Mouse (Mus musculus) neural tube, embryonic 12.5 days (tissue): ENCODE results near the gene Samd8. TPM values are rescaled to one million over a fixed set of nuclear protein-coding genes. Genes with fewer than 3 reads are reported as not detected.

Experiments
- ATAC-seq: fragments of 200-750 bp; cut with Nextera tagmentation; 2 replicates; pipeline ENCODE4 v1.8.0; 2017; ENCODE audit warnings: low read depth, mild to moderate bottlenecking, moderate TSS enrichment, moderate library complexity; ENCODE audit not compliant: low FRiP score
- H3K27ac ChIP-seq: fragments of 300-500 bp; sonication (generic); 2 replicates; pipeline ENCODE4 v1.5.1; 2016
- H3K27me3 ChIP-seq: fragments of 300-500 bp; sonication (generic); replicated peaks from 2 replicates; pipeline ENCODE4 v1.6.1; 2016; ENCODE audit warnings: mild to moderate bottlenecking
- H3K36me3 ChIP-seq: fragments of 300-500 bp; sonication (generic); 2 replicates; pipeline ENCODE4 v1.6.1; 2016; ENCODE audit warnings: mild to moderate bottlenecking
- H3K4me1 ChIP-seq: fragments of 300-500 bp; sonication (generic); 2 replicates; pipeline ENCODE4 v1.6.1; 2016
- H3K4me2 ChIP-seq: fragments of 300-500 bp; sonication (generic); replicated peaks from 2 replicates; pipeline ENCODE4 v1.6.1; 2016; ENCODE audit warnings: mild to moderate bottlenecking
- H3K4me3 ChIP-seq: fragments of 300-500 bp; sonication (generic); 2 replicates; pipeline ENCODE4 v1.5.1; 2016
- H3K9ac ChIP-seq: fragments of 300-500 bp; sonication (generic); 2 replicates; pipeline ENCODE4 v1.6.1; 2016; ENCODE audit warnings: mild to moderate bottlenecking
- H3K9me3 ChIP-seq: fragments of 300-500 bp; sonication (generic); 2 replicates; pipeline ENCODE4 v1.6.1; 2016; ENCODE audit warnings: mild to moderate bottlenecking
- WGBS: fragments of 180-500 bp; shearing (Covaris S2); methylation state at CpG from one replicate; pipeline ENCODE4 v1.1.7; 2016; 5-methylcytosine and 5-hydroxymethylcytosine counted together
- polyA plus RNA-seq: library from polyadenylated mRNA; unstranded; fragments of >200 nt; fragmentation: Nextera tagmentation; extraction: Ambion mirVana; gene quantifications from 2 replicates; pipeline ENCODE4 v1.2.1, GENCODE M21; 2016

Gene Samd8
- polyA plus RNA-seq, 1 experiment from 2014 or later: 14.6 TPM

DNA sequence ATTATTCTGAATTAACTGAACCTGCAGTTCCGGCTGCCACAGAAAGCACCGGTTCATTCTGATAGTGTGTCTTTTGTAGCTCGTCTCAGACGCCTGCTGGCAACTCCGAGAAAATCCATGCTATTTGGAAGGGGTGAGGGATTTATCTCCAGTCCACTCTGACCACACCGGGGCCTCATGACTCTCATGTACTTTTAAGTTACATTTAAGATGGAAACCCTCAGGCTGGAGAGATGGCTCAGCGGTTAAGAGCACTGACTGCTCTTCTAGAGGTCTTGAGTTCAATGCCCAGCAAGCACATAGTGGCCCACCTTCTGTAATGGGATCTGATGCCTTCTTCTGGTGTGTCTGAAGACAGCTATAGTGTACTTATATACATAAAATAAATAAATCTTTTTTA, 72.0 kb downstream of the Samd8 start:
- Histone ChIP-seq H3K9ac (no peak overlapping the region), H3K36me3 (no peaks in the 10 kb centered on the region), H3K4me1 (peaks cover 5% of the 10 kb centered on the region; the same call in 1 of the 2 replicates), H3K4me2 (no peak overlapping the region), H3K27me3 (no peaks in the 10 kb centered on the region), H3K27ac (no peak overlapping the region), H3K4me3 (no peak overlapping the region), H3K9me3 (no peaks in the 10 kb centered on the region)
- no peak for ATAC-seq
- 81% methylated on average over 7 of the region's 7 CpGs for WGBS

DNA sequence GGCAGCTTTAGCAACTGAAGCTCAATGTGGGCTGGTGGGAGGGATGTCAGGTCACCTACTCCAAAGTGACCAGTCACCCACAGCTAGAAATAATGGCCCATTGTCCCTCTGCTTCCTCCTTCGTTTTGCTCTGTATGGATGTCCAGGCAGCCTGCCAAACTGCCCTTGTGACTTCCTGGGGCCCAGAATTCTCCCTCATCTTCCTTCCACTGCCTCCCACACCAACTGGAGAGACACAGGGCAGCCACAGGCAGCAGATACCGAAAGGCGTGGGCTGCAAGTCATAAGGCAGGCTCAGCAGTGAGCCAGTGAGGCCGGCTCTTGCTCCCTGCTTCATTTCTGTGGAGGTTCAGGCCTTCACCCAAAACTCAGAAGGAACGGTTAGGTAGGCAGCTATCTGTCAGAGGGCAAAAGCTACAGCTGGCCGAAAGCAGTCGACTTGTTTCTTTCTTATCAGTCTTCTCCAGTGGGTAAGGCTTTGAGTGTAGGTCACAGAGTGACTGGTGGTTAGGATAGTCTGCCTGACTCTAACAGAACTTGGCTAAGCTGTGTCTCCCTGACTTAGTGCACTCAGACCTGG, 72.6 kb downstream of the Samd8 start:
- 76% methylated on average over 7 of the region's 7 CpGs for WGBS
- Histone ChIP-seq H3K27ac (no peak overlapping the region), H3K9ac (0 out of 2 replicates have a peak overlapping the region, but pooled peaks have one; percentile 13), H3K9me3 (no peaks in the 10 kb centered on the region), H3K27me3 (no peaks in the 10 kb centered on the region), H3K36me3 (no peaks in the 10 kb centered on the region), H3K4me1 (peaks cover 5% of the 10 kb centered on the region; the same call in 1 of the 2 replicates), H3K4me3 (no peak overlapping the region), H3K4me2 (no peak overlapping the region)
- ATAC-seq: no peak

DNA sequence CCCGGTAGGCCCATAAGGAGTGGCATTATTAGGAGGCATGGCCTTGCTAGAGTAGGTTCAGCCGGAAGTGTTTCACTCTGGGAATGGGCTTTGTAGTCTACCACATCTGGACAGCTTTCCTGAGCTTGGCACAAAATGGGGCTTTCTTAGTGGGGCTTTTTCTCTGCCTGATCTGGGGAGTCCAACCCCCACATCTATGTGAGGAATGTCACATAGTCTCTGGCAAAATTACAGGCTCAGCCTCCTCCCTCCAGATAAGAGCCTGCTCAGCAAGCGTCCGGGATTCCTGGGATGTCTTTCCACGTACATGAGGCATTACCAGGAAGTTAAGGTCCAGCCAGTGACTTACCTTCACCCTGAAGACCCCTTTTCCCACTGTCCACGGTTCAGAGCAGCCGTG, 73.6 kb downstream of the Samd8 start:
- Histone ChIP-seq H3K9ac (no peak overlapping the region), H3K27me3 (no peaks in the 10 kb centered on the region), H3K4me1 (peaks cover 5% of the 10 kb centered on the region; the same call in 1 of the 2 replicates), H3K27ac (no peak overlapping the region), H3K9me3 (no peaks in the 10 kb centered on the region), H3K4me3 (no peak overlapping the region), H3K36me3 (no peaks in the 10 kb centered on the region), H3K4me2 (no peak overlapping the region)
- WGBS: 85% methylated on average over 7 of the region's 7 CpGs
- ATAC-seq: no peak

DNA sequence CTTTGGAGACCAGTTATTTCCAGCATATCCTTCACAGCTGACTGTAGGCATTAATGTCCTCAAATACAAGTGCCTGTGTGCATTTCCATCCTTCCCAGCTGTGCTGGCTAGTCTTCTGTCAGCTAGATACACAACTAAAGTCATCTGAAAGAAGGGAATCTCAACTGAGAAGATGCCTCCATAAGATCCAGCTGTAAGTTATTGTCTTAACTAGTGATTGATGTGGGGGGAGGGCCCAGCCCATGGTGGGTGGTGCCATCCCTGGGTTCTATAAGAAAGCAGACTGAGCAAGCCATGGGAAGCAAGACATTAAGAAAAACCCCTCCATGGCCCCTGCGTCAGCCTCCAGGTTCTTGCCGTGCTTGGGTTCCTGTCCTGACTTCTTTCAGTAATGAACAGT, 74.6 kb downstream of the Samd8 start, which contains the start of gene Vdac2:
TSS of gene Vdac2 (plus strand) at position 301 of the 400 bp plus-strand sequence.
- H3K4me2 ChIP-seq: no peak within 1 kb of the TSS
- H3K36me3 ChIP-seq: no peaks in the 10 kb centered on the region
- no peak within 1 kb of the TSS for H3K4me3 ChIP-seq
- 97% methylated on average over 2 of the region's 2 CpGs for WGBS
- no peaks in the 10 kb centered on the region for H3K9me3 ChIP-seq
- peaks cover 5% of the 10 kb centered on the region; the same call in 1 of the 2 replicates for H3K4me1 ChIP-seq
- H3K27me3 ChIP-seq: no peaks in the 10 kb centered on the region
- no peak within 1 kb of the TSS for H3K27ac ChIP-seq
- H3K9ac ChIP-seq: no peak within 1 kb of the TSS
- ATAC-seq: no peak

DNA sequence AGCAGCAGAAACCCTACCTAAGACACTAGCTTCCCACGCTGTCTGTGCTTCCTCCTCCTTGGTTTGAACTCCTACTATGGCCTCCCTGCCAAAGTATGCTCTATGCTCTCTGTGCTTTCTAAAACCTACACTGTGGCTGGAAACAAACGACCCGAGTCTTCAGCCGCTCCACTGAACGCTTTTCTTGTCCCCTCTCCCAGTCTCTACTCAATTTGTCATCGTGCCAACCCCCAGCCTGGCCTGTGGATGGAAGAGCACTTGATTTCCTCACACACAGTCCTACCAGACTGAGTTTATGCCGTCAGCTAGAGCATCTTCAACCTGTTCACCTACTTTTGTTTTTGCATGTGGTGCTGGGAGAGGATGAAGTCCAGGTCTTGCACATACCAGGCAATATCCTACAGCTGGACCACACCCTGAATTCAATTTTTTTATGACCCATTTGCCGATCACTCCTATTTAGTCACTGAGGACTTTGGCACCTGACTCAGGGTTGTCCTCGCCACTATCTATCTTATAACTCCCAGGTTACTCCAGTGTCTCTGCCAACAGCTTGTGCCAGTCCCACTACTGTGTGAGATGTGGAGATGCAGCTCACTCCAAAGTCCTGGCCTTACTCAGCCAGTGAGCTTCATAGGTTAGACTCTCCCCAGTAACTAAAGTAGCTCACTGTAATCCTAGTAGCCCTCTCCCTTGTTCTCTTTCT, 75.6 kb downstream of the Samd8 start:
- 80% methylated on average over 9 of the region's 9 CpGs for WGBS
- H3K9me3 ChIP-seq: no peaks in the 10 kb centered on the region

DNA sequence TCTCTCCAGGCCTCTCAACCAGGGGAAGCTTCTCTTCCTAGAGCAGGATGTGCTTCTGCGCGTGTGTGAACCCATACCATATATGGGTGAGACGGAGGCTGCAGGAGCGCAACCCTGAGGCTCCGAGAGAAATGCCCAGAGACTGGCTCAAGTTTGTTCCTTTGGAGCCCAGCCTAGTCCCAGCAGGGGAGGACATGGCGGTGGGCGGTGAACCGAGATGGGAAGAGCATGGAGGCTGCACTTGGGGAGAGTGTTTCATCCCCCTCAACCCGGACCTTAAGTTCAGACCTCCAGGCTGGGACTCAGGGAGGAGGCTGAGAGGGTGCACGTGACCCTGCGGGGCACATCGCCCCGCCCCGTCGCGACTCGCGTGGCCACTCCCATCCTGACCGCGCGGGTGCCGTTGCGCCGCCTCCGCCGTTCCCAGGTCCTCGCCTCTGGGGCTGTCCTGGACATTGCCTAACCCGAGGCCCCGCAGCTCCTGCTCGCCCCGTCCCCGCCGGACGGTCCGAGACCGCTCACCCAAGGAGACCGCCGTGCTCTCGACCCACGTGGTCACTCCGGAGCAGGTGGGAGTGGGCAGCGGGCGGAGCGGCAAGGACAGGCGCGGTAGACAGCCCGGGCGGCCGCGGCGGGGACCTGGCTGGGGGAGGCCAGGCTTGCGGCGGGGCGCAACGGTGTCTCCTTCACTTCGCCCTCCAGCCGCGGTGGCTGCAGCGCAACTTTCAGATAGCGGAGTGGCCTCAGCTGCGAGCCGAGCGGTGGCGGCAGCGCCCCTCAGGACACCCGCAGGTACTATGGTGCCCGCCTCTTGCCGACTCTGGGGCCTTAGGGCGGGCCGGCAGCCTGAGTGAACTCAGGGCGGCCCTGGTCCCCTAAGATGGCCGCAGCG, 80.8 kb downstream of the Samd8 start:
- peaks cover 10% of the 10 kb centered on the region for H3K36me3 ChIP-seq
- peak; percentile 97 for ATAC-seq
- peak overlapping the region; percentile 83 for H3K27ac ChIP-seq
- no peaks in the 10 kb centered on the region for H3K9me3 ChIP-seq
- H3K4me2 ChIP-seq: peak overlapping the region; percentile 93
- WGBS: under 1% methylated on average over 73 of the region's 73 CpGs
- peak overlapping the region; percentile 92 for H3K9ac ChIP-seq
- peak overlapping the region; percentile 96 for H3K4me3 ChIP-seq
- peaks cover 15% of the 10 kb centered on the region for H3K4me1 ChIP-seq
- no peaks in the 10 kb centered on the region for H3K27me3 ChIP-seq

More for the DNA sequence above, 75.6 kb downstream of the Samd8 start:
- no peak for ATAC-seq
- H3K27me3 ChIP-seq: no peaks in the 10 kb centered on the region
- H3K27ac ChIP-seq: no peak overlapping the region
- H3K4me3 ChIP-seq: no peak overlapping the region
- no peaks in the 10 kb centered on the region for H3K36me3 ChIP-seq
- no peak overlapping the region for H3K4me2 ChIP-seq
- H3K9ac ChIP-seq: no peak overlapping the region
- peaks cover 5% of the 10 kb centered on the region; the same call in 1 of the 2 replicates for H3K4me1 ChIP-seq

DNA sequence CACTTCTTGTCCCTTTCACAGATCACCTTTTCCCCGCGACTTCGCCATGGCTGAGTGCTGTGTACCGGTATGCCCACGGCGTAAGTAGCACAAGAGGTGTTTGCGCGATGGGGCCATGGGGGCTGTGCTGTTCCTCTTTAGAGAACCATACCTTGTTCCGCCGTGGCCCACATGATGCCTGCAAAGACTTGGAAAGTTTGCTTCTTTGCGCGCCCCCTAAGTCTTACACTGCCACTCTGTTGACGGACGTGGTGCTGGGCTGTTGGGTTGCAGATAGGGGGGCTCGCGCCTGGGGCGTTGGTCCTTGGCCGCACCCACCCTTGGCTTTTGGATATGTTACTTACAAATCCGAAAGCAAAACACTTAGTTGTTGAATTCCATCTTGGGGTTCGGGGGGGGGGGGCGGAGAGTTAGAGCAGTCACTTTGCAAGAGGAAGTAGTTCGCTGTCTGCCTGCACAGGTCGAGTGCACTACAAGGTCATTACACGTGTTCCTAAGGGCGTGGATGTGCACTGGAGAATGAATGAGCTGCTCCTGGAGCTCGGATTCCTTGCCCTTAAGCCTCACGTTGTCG, 81.6 kb downstream of the Samd8 start:
- Histone ChIP-seq H3K4me3 (peak overlapping the region; percentile 96), H3K4me2 (peak overlapping the region; percentile 93), H3K4me1 (peaks cover 15% of the 10 kb centered on the region), H3K36me3 (peaks cover 14% of the 10 kb centered on the region), H3K27ac (peak overlapping the region; percentile 83; the same call in 1 of the 2 replicates), H3K27me3 (no peaks in the 10 kb centered on the region), H3K9ac (peak overlapping the region; percentile 92), H3K9me3 (no peaks in the 10 kb centered on the region)
- 1% methylated on average over 28 of the region's 28 CpGs for WGBS
- ATAC-seq: no peak; the same call in none of the 2 replicates

DNA sequence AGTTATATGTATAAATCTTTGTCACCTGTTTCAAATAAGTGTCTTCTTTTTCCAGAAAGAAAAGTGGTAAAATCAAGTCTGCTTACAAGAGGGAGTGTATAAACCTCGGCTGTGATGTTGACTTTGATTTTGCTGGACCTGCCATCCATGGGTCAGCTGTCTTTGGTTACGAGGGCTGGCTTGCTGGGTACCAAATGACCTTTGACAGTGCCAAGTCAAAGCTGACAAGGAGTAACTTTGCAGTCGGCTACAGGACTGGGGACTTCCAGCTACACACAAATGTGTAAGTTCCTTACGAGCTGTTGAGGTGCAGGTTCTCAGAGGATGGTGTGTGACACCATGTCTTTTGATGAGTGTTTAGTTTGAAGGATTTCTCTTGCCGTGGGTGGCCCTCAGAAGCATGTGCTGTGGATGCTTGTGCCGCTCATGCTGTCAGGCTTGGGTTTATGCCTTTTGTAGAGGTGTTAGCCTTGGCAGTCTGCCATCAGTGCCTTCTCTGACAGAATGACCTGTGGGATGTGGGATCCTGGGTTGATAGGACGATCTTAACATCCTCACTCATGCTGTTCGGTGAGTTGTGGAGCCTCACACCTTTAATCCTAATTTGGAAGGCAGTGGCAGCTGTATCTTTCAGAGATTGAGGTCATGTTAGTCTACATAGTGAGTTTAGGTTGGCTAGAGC, 88.1 kb downstream of the Samd8 start:
- H3K9ac ChIP-seq: no peak overlapping the region
- H3K4me1 ChIP-seq: 0 out of 2 replicates have a peak, but pooled peaks cover 2% of the 10 kb centered on the region
- ATAC-seq: no peak
- WGBS: 90% methylated on average over 8 of the region's 8 CpGs
- no peak overlapping the region for H3K4me2 ChIP-seq
- no peaks in the 10 kb centered on the region for H3K27me3 ChIP-seq
- no peaks in the 10 kb centered on the region for H3K9me3 ChIP-seq
- no peak overlapping the region for H3K4me3 ChIP-seq
- no peak overlapping the region for H3K27ac ChIP-seq
- H3K36me3 ChIP-seq: peaks cover 76% of the 10 kb centered on the region

DNA sequence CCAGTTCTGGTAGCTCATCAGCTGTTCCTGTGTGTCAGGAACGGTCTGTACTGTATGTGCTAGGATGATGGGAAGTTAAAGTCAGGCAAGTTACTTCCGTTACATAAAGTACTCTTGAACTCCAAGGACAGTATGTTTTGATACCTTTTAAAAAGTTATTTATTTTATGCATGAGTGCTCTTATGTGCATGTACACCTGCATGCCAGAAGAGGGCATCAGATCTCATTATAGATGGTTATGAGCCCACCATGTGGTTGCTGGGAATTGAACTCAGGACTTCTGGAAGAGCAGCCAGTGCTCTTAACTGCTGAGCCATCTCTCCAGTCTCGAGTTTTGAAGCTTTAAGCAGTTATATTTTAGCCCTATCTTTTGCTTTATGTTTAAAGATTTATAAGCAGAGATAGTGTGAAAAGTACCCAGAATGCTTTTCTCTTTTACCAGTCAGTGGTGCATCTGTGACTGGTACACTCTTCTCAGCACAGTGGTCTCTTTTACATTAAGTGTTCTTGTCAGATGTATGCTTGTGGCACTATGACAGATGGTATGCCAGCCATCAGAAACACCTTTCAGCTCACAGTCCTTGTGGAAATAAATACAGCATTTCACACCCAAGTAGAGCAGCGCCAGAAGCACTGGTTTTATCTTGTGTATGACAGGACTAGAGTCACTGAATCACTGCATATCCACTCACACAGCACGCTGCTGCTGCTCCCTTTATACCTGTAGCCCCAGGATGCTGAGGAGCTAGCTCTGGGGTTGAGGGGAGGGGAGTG, 91.7 kb downstream of the Samd8 start:
- peaks cover 90% of the 10 kb centered on the region for H3K36me3 ChIP-seq

DNA sequence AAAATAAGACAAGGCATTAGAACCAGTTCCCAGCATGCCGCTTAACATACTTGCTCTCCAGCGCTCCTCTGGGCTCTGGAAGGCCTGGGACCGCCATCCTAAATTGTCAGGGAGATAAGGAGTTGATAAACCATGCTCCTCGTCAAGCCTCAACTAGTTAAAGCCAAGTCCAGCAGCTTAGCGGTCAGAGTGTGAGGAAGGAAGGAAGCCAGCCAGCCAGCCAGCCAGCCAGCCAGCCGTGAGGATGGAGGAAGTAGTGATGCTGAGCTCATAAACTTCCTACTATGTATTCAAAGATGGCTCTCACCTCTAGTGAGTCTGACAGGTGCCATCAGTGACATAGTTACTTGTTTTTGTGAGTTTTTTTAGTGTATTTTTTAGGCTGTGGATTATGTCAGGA, 92.9 kb downstream of the Samd8 start:
- Histone ChIP-seq H3K27me3 (no peaks in the 10 kb centered on the region), H3K4me3 (no peak overlapping the region), H3K27ac (no peak overlapping the region), H3K9ac (no peak overlapping the region), H3K36me3 (peaks cover 79% of the 10 kb centered on the region), H3K4me1 (peaks cover 14% of the 10 kb centered on the region), H3K9me3 (no peaks in the 10 kb centered on the region), H3K4me2 (no peak overlapping the region)
- no peak for ATAC-seq
- 86% methylated on average over 6 of the region's 6 CpGs for WGBS

More for the DNA sequence above, 91.7 kb downstream of the Samd8 start:
- H3K4me1 ChIP-seq: peaks cover under 1% of the 10 kb centered on the region; the same call in 1 of the 2 replicates
- ATAC-seq: no peak
- H3K9ac ChIP-seq: no peak overlapping the region
- H3K4me3 ChIP-seq: no peak overlapping the region
- H3K27me3 ChIP-seq: no peaks in the 10 kb centered on the region
- no peak overlapping the region for H3K4me2 ChIP-seq
- WGBS: 93% methylated on average over 5 of the region's 5 CpGs
- H3K27ac ChIP-seq: no peak overlapping the region
- H3K9me3 ChIP-seq: no peaks in the 10 kb centered on the region
